Mouse (Mus musculus) neural tube, embryonic 12.5 days (tissue): ENCODE results near the gene Artn. TPM values are rescaled to one million over a fixed set of nuclear protein-coding genes. Genes with fewer than 3 reads are reported as not detected.

Experiments used
- ATAC-seq: fragments of 200-750 bp; cut with Nextera tagmentation; 2 replicates; pipeline ENCODE4 v1.8.0; 2017; ENCODE audit warnings: low read depth, mild to moderate bottlenecking, moderate TSS enrichment, moderate library complexity; ENCODE audit not compliant: low FRiP score
- H3K27ac ChIP-seq: fragments of 300-500 bp; sonication (generic); 2 replicates; pipeline ENCODE4 v1.5.1; 2016
- H3K27me3 ChIP-seq: fragments of 300-500 bp; sonication (generic); replicated peaks from 2 replicates; pipeline ENCODE4 v1.6.1; 2016; ENCODE audit warnings: mild to moderate bottlenecking
- H3K36me3 ChIP-seq: fragments of 300-500 bp; sonication (generic); 2 replicates; pipeline ENCODE4 v1.6.1; 2016; ENCODE audit warnings: mild to moderate bottlenecking
- H3K4me1 ChIP-seq: fragments of 300-500 bp; sonication (generic); 2 replicates; pipeline ENCODE4 v1.6.1; 2016
- H3K4me2 ChIP-seq: fragments of 300-500 bp; sonication (generic); replicated peaks from 2 replicates; pipeline ENCODE4 v1.6.1; 2016; ENCODE audit warnings: mild to moderate bottlenecking
- H3K4me3 ChIP-seq: fragments of 300-500 bp; sonication (generic); 2 replicates; pipeline ENCODE4 v1.5.1; 2016
- H3K9ac ChIP-seq: fragments of 300-500 bp; sonication (generic); 2 replicates; pipeline ENCODE4 v1.6.1; 2016; ENCODE audit warnings: mild to moderate bottlenecking
- H3K9me3 ChIP-seq: fragments of 300-500 bp; sonication (generic); 2 replicates; pipeline ENCODE4 v1.6.1; 2016; ENCODE audit warnings: mild to moderate bottlenecking
- WGBS: fragments of 180-500 bp; shearing (Covaris S2); methylation state at CpG from one replicate; pipeline ENCODE4 v1.1.7; 2016; 5-methylcytosine and 5-hydroxymethylcytosine counted together
- polyA plus RNA-seq: library from polyadenylated mRNA; unstranded; fragments of >200 nt; fragmentation: Nextera tagmentation; extraction: Ambion mirVana; gene quantifications from 2 replicates; pipeline ENCODE4 v1.2.1, GENCODE M21; 2016

Gene Artn
- 1.3 and 3.1 TPM in 2 replicates for polyA plus RNA-seq

DNA sequence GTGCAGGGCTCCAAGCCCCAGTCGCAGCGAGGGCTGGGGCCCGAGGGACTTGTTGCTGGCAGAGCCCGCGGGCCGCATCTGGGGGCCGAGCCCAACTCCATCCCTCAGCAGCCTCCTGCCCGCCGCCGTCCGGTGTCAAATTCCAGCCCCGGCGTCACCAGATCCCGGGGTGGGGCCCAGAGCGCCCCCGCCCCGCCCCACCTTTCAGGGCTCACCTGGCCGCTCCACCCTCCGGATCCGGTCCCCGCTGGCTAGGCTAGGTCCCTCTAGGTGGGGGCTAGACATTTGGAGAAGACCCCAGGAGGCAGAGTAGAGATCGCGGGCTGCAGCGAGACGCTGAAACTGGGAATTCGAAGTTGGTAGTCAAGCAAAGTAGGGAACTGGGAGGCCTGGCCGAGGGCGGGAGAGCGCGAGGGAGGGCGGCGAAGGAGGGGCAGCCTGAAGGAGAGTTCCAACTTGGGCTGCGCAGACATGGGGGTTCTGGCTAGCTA is at the start of gene Artn:
Gene Artn (minus strand): TSS at position 373 of the 491 bp plus-strand sequence.
- under 1% methylated on average over 33 of the region's 33 CpGs for WGBS
- no peaks in the 10 kb centered on the region; the same call in 1 of the 2 replicates for H3K36me3 ChIP-seq
- peaks cover 34% of the 10 kb centered on the region for H3K4me1 ChIP-seq
- peak within 1 kb of the TSS; percentile 13; the same call in 1 of the 2 replicates for H3K9ac ChIP-seq
- H3K27me3 ChIP-seq = peaks cover 55% of the 10 kb centered on the region
- peak within 1 kb of the TSS; percentile 62 for H3K4me2 ChIP-seq
- peak within 1 kb of the TSS; percentile 31 for H3K4me3 ChIP-seq
- ATAC-seq = no peak
- no peaks in the 10 kb centered on the region for H3K9me3 ChIP-seq
- H3K27ac ChIP-seq = no peak within 1 kb of the TSS

DNA sequence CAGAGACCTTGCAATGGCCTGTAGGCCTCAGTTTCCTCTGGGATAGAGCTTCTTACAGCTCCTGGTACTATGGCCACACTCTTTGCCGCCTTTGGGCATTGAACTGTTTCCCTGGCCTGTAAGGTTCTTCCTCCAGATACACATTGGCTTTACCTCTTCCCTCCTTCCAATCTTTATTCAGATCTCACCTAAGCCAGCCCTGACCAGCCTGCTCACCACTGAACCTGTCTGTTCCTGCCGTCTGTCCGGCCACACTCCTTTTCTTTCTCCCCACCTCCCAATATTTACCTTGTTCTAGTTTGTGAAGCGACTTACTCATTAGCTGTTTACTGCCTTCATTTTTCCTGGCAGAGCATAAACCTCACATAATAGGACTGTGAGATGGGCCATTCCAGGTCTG is 49.6 kb upstream of the Artn start:
- Histone ChIP-seq H3K27ac (no peak overlapping the region), H3K9me3 (no peaks in the 10 kb centered on the region), H3K4me2 (no peak overlapping the region), H3K27me3 (no peaks in the 10 kb centered on the region), H3K4me3 (no peak overlapping the region), H3K36me3 (no peaks in the 10 kb centered on the region), H3K9ac (no peak overlapping the region), H3K4me1 (peaks cover 6% of the 10 kb centered on the region; the same call in 1 of the 2 replicates)
- 91% methylated on average over 4 of the region's 4 CpGs for WGBS
- ATAC-seq = no peak

DNA sequence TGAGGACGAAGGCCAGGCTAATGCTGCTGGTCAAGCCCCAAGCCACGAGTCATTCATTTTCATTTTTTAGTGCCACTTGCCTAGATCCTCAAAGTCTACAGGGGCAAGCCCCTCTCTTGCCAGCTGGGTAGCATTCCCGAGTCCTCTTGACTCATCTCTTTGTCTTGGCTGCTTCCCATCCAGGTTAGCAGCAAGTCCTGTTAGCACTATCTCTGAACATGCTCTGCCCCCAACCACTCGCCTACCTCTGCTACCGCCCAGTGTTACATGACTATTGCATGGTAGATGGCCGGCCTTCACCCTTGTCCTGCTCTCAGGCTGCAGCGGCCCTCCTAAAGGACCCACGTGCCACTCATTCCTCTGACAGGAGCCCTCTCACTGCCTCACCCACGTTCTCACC is 48.7 kb upstream of the Artn start:
- no peak overlapping the region for H3K9ac ChIP-seq
- ATAC-seq = no peak
- no peak overlapping the region for H3K4me2 ChIP-seq
- 97% methylated on average over 9 of the region's 9 CpGs for WGBS
- H3K27me3 ChIP-seq = no peaks in the 10 kb centered on the region
- H3K4me3 ChIP-seq = no peak overlapping the region
- peaks cover 6% of the 10 kb centered on the region; the same call in 1 of the 2 replicates for H3K4me1 ChIP-seq
- H3K36me3 ChIP-seq = no peaks in the 10 kb centered on the region
- H3K27ac ChIP-seq = no peak overlapping the region
- no peaks in the 10 kb centered on the region for H3K9me3 ChIP-seq

DNA sequence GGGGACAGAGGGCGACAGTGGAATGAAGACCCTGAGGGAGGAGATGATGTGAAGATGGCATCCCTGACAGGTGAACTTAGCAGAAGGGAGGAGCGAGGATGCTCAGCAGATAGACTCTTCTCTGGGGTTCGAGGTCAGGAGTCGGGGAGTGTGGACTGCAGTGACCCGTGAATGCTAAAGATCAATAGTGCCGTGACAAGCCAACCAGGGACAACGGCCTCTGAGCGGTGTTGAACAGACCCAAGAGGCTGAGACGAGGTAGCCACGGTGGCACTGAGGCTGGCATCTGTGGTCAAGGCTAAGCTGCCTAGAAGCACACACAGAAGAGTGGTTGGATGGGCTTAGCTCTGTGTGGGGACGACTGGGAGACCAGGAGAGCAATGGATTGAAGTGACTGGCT is 48.3 kb upstream of the Artn start:
- no peak for ATAC-seq
- H3K9me3 ChIP-seq = no peaks in the 10 kb centered on the region
- no peak overlapping the region for H3K4me3 ChIP-seq
- no peaks in the 10 kb centered on the region for H3K27me3 ChIP-seq
- 86% methylated on average over 11 of the region's 11 CpGs for WGBS
- H3K36me3 ChIP-seq = no peaks in the 10 kb centered on the region
- H3K27ac ChIP-seq = no peak overlapping the region
- no peak overlapping the region for H3K9ac ChIP-seq
- peaks cover 6% of the 10 kb centered on the region; the same call in 1 of the 2 replicates for H3K4me1 ChIP-seq
- H3K4me2 ChIP-seq = no peak overlapping the region

DNA sequence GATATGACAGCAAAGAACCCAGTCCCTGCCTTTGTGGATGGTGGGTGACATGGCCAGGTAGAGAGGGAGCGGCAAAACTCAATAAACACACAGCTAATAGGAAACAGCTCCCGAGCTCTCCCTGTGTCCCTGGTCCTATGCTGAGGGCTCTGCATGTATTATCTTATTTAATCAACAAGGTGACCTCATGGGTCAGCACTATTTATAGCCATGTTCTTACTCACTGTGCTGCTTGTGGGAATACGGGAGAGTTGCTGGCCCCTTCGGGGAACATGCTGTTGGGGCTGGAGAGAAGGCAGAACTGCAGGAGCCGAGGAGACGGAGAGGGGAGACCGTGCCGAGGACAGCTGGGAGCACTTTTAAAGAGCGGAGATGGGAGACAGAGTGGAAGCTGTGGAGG is 47.8 kb upstream of the Artn start:
- Histone ChIP-seq H3K9me3 (no peaks in the 10 kb centered on the region), H3K36me3 (no peaks in the 10 kb centered on the region), H3K4me1 (peaks cover 6% of the 10 kb centered on the region; the same call in 1 of the 2 replicates), H3K4me2 (no peak overlapping the region), H3K9ac (no peak overlapping the region), H3K27me3 (no peaks in the 10 kb centered on the region), H3K27ac (no peak overlapping the region), H3K4me3 (no peak overlapping the region)
- WGBS = 90% methylated on average over 9 of the region's 9 CpGs
- no peak for ATAC-seq

DNA sequence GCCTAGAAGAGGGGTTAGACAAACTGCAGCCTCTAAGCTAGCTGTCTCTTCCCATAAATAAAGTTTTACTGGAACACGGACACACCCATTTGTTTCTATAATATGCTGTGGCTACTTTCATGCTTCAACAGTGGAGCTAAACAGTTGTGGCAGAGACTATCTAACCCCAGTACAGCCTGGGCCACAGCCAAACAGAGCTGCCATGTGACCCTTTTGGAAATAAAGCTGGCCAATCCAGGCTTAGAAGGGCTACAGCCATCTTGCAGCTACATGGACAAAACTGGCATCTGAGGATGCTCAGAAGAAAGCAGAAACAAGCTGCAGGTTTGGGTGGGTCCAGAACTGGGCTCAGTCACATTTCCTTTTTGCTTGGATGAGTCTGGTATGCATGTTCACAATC is 46.3 kb upstream of the Artn start:
- no peaks in the 10 kb centered on the region for H3K36me3 ChIP-seq
- no peak overlapping the region for H3K27ac ChIP-seq
- WGBS = 83% methylated on average over 1 of the region's 1 CpGs
- H3K4me3 ChIP-seq = no peak overlapping the region
- no peak overlapping the region for H3K4me2 ChIP-seq
- ATAC-seq = no peak
- H3K4me1 ChIP-seq = peaks cover 6% of the 10 kb centered on the region; the same call in 1 of the 2 replicates
- H3K9ac ChIP-seq = no peak overlapping the region
- H3K9me3 ChIP-seq = no peaks in the 10 kb centered on the region
- no peaks in the 10 kb centered on the region for H3K27me3 ChIP-seq

DNA sequence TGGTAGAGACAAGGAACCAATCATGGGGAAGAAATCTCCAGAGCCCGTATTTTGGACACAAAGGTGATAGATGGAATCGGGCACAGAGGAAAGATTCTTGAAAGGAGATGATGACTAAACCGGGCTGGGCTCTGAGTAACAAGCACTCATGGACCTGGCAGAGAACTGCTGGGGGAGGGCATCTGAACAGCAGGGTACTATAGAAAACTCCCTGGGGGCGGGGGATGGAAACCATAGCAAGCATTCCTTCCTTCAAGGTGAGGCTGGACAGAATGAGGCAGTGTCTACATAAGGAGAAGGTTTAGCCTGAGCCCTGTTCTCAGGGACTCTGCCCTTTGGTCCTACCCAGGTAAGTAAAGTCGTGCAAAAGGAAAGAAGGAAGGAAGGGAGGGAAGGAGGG is 45.2 kb upstream of the Artn start:
- no peak overlapping the region for H3K9ac ChIP-seq
- no peak overlapping the region for H3K4me3 ChIP-seq
- no peaks in the 10 kb centered on the region for H3K9me3 ChIP-seq
- H3K27me3 ChIP-seq = no peaks in the 10 kb centered on the region
- no peak overlapping the region for H3K27ac ChIP-seq
- peaks cover 6% of the 10 kb centered on the region; the same call in 1 of the 2 replicates for H3K4me1 ChIP-seq
- H3K4me2 ChIP-seq = no peak overlapping the region
- H3K36me3 ChIP-seq = no peaks in the 10 kb centered on the region
- ATAC-seq = no peak
- 72% methylated on average over 5 of the region's 5 CpGs for WGBS

DNA sequence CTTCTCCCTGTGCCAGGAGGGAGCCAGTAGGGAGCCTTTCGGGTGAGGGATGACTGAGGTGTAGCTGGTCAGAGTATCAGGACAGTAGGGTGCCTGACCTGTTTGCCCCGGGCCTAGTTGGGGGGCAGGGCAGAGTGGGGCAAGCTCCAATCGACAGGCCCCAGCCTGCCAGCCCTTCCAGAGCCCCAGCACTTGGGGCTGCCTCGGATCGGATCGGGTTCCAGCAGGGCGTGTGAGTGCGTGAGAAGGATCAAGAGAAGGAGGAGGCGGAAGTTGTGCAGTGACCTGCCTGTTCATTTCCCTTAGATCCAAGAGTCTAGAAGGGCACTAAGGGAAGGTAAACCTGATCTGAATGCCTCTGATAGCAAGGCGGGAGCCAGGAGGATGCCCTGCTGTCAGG is 43.4 kb upstream of the Artn start:
- Histone ChIP-seq H3K27me3 (no peaks in the 10 kb centered on the region), H3K27ac (no peak overlapping the region), H3K36me3 (no peaks in the 10 kb centered on the region), H3K9me3 (no peaks in the 10 kb centered on the region), H3K4me3 (no peak overlapping the region), H3K4me2 (no peak overlapping the region), H3K4me1 (peaks cover 6% of the 10 kb centered on the region; the same call in 1 of the 2 replicates), H3K9ac (no peak overlapping the region)
- no peak for ATAC-seq
- 59% methylated on average over 10 of the region's 10 CpGs for WGBS

DNA sequence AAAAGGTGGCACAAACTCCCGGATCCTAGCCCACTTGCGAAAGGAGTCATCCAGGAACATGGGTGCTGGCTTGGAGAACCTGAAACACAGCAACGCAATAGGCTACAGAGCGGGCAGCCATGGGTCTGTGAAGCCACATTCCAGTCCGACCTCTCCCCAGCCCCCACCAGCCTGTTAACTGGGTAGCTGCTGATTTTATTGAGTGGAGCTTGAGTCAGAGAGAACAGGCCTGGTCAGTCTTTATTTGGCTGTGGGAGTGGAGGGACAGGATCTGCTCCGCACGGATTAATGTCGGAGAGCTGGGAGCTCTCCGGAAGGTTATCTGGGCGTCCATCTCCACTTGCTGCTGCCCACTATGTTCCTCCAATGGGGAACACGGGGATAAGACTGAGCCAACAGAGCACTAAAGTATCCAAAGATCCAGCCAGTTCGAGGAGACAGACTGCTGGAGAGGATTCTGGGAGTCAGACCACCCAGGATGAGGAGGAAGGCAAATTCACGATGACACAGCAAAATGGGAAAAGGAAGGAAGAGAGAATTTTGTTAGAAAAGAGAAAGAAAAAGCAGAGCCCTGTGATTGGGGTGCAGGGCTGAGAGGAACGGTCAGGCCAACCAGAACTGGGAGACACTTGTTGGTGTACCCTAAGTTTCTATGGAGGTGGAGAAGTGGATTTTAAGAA is 34.9 kb upstream of the Artn start:
- Histone ChIP-seq H3K9me3 (no peaks in the 10 kb centered on the region), H3K9ac (no peak overlapping the region), H3K4me1 (no peaks in the 10 kb centered on the region), H3K27ac (no peak overlapping the region), H3K4me2 (no peak overlapping the region), H3K4me3 (no peak overlapping the region), H3K36me3 (0 out of 2 replicates have a peak, but pooled peaks cover 3% of the 10 kb centered on the region), H3K27me3 (no peaks in the 10 kb centered on the region)
- WGBS = 85% methylated on average over 14 of the region's 14 CpGs
- no peak for ATAC-seq

DNA sequence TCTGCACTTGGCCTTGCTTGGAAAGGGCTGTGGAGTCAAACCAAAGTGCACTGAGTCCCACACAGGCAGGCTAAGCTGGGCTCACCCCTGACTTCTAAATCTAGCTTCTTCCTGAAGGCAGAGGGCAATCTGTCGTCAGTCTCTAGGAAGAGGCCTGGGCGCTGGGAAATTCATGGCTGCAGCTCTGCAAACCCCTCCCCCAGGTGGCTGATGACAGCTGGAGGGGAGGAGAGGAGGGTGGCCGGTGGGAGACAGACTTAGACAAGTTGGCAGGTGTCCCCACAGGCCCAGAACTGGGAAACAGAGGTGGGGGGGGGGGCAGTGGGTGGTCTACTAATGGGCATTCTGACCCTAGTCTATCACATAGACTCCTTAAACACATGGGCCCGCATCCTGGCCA is 27.9 kb upstream of the Artn start:
- peaks cover 3% of the 10 kb centered on the region; the same call in 1 of the 2 replicates for H3K4me1 ChIP-seq
- no peak overlapping the region for H3K4me2 ChIP-seq
- no peak overlapping the region for H3K4me3 ChIP-seq
- peaks cover 19% of the 10 kb centered on the region for H3K36me3 ChIP-seq
- no peak overlapping the region for H3K9ac ChIP-seq
- no peak overlapping the region for H3K27ac ChIP-seq
- H3K27me3 ChIP-seq = no peaks in the 10 kb centered on the region
- ATAC-seq = no peak
- 0 out of 2 replicates have a peak, but pooled peaks cover under 1% of the 10 kb centered on the region for H3K9me3 ChIP-seq
- WGBS = 57% methylated on average over 4 of the region's 4 CpGs

DNA sequence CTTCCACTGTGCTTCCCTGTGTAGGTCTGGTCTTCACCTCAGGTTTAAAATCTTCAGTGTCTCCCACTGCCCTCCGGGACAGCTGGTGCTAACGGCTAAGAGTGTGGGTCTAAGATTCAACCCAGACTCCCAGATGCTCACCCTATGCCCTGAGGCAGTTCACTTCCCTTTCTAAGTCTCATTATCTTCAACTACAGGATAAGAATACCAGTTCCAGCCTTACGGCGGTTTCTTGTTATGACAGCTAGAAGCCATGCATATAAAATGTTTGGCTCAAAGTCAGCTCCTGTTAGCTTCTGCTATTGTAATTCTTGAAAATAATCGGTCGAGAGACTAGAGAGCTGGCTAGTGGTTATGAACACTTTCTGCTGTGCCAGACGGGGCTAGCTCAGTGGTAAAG is 17.9 kb upstream of the Artn start:
- Histone ChIP-seq H3K4me3 (no peak overlapping the region), H3K27ac (no peak overlapping the region), H3K36me3 (peaks cover 6% of the 10 kb centered on the region), H3K4me1 (peaks cover 11% of the 10 kb centered on the region), H3K9me3 (0 out of 2 replicates have a peak, but pooled peaks cover 6% of the 10 kb centered on the region), H3K27me3 (no peaks in the 10 kb centered on the region), H3K9ac (no peak overlapping the region), H3K4me2 (no peak overlapping the region)
- 87% methylated on average over 7 of the region's 7 CpGs for WGBS
- no peak for ATAC-seq

DNA sequence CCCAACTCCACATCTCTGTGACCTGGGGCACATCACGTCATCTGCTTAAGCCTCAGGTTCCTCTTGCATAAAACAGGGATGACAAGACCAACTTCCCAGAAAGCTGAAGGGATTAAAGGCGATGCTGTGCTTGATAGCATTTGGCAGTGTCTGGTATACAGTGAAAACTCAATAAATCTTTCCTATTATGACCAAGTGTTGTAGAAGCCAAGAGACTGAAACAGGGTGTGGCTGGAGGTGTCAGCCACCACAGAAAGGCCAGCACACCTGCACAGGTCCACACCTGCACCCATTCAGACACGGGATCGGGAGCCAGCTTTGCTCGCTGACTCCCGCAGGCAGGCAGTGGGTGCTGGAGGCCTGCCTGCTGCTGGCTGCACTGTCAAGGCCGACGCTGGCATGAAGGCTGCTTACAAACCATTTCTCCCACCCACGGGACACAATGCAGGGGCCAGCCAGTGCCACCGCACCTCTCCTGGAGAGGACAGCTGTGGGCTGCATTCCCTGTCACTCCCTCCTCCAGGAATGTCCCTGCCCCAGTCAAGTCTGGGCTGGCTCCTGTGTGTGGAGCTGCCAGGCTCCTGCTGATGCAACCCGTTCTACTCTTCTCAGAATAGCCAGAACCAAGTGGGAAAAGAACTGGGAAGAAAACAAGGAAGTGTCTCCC is 17.2 kb upstream of the Artn start:
- H3K4me2 ChIP-seq = no peak overlapping the region
- no peak for ATAC-seq
- H3K27me3 ChIP-seq = no peaks in the 10 kb centered on the region
- 85% methylated on average over 11 of the region's 11 CpGs for whole genome bisulfite sequencing
- H3K36me3 ChIP-seq = 0 out of 2 replicates have a peak, but pooled peaks cover 2% of the 10 kb centered on the region
- H3K27ac ChIP-seq = no peak overlapping the region
- H3K4me1 ChIP-seq = peaks cover 14% of the 10 kb centered on the region
- H3K4me3 ChIP-seq = no peak overlapping the region
- H3K9ac ChIP-seq = no peak overlapping the region
- no peaks in the 10 kb centered on the region for H3K9me3 ChIP-seq
